Mouse (Mus musculus): Measurements from ENCODE around the gene Mmp14.

DNA sequence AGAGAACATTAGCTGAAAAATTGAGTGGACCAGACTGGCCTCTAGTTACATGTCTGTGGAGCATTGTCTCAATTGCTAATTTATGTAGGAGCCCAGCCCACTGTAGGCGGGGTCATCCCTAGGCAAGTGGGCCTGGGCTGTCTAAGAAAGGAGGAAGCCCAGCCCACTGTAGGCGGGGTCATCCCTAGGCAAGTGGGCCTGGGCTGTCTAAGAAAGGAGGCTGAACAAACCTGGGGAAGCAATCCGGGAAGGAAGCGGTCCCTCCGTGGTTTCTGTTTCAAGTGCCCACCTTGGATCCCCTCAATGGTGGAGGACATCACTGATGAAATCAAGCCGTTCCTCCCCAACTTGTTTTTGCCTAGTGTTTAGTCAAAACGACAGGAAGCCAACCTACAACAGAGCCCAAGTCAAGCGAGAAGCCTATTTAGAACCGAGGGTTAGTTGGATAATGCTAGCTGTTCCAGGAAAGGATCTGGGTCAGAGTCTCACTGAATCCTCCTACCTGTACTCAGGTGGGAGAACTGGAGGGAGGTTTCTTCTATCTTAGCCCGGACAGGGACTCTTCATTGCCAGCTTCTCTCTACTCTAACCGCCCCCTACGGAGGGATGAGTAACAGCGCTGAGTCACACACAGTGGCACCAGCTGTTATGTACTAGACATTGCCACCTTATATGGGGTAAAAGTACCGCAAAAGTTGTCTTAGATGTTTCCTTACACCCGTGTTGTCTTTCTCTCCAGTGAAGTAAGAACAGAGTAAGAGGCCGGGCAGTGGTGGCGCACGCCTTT lies 61.1 kb downstream of the Mmp14 start:
- TF ChIP-seq GATA1 (IDR thresholded peaks at IDR 0.05; ENCODE audit: borderline replicate concordance, low read length), result no peak
- no peak for TF ChIP-seq FLI1 (IDR thresholded peaks at IDR 0.05; ENCODE audit: low read length)
